Mouse (Mus musculus) monocyte, adult 5-6 weeks (primary cell): ENCODE measurements around the gene Atf1. TPM values are rescaled to one million over a fixed set of nuclear protein-coding genes. Genes with fewer than 3 reads are reported as not detected.
A peak's percentile ranks its signal among the peaks of the same experiment; 100 is the strongest.

ENCODE experiments used
- ATAC-seq: fragments of 153-309, 156-312 bp; replicated peaks from 2 replicates; pipeline ENCODE4 v1.8.0; 2017; ENCODE audit warnings: mild to moderate bottlenecking; ENCODE audit not compliant: low TSS enrichment, insufficient number of reproducible peaks, severe bottlenecking, poor library complexity, low FRiP score
- total RNA-seq: library from RNA; stranded (forward); fragments of 200-1000, 200-491, 200-594 nt; gene quantifications from 3 replicates; pipeline ENCODE4 v1.2.3, GENCODE M21; 2017

Gene Atf1
- total RNA-seq, 1 experiment from 2014 or later, result 81.7 TPM

- no peak for ATAC-seq
These were observed 63.2 kb downstream of the Atf1 start for GRCm38 (mm10) chr15:100290858-100291257.

- ATAC-seq, result no peak
These were observed 64.7 kb downstream of the Atf1 start for GRCm38 (mm10) chr15:100292326-100292725.

DNA sequence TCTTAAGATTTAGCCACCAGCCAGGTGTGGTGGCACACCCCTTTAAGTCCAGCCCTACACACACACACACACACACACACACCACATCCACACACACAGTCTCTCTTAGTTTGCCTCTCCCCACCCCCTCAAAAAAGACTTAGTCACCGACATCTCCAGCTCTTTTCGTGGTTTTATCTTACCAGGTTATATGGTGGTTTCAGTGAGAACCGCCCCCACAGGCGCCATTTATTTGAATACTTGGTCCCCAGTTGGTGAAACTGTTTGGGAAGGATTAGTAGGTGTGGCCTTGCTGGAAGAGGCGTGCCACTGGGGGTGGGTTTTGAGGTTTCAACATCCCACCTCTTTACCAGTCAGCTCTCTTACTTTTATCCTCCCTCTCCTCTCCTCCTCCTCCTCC, 70.2 kb downstream of the Atf1 start:
- ATAC-seq, result no peak

DNA sequence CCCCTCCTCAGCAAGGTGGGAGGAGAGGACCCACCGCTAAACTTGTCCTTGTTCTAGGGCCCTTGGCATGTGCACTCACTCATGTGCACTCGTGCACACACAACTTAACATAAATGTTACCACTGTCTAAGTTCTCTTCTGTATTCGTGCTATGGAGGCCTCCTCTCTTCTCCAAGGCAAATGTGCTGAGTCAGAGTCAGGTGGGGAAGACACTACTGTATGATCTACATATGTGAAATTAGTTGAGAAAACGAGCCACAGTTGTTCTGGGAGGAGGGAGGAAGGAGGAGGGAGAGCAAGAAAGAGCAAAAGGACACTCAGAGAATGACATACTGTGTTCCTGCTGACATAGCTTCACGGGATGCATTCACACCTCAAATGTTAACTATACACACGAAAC, 72.9 kb downstream of the Atf1 start:
- ATAC-seq, result no peak

GRCm38 (mm10) chr15:100301556-100301955, 73.9 kb downstream of the Atf1 start:
- ATAC-seq, result no peak

DNA sequence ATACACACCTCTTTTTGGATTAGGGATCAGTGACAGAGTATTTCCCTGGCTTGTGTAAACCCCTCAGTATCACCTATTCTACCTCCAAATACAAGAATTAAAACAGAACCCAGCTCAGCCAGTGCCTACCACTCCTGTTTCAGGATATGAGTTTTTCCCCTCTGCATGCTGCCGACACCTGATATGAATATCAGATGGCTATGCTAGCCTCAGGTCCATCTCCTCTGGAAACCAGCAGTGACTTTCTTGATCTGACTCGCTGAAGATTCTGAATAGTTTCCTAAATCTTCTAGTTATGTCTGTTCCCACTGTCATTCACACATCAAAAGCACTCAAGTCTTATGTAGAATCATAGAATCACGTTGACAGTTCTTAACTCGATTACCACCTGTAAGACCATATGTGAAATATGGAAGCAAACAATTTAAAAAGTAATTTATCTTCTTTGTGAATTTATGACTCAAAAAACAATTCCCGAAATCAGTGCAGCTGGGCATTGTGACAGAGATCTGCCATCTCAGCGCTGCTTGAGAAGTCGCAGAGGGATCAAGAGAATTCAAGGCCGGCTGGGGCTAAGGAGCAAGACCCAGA, 75.9 kb downstream of the Atf1 start:
- ATAC-seq, result no peak

DNA sequence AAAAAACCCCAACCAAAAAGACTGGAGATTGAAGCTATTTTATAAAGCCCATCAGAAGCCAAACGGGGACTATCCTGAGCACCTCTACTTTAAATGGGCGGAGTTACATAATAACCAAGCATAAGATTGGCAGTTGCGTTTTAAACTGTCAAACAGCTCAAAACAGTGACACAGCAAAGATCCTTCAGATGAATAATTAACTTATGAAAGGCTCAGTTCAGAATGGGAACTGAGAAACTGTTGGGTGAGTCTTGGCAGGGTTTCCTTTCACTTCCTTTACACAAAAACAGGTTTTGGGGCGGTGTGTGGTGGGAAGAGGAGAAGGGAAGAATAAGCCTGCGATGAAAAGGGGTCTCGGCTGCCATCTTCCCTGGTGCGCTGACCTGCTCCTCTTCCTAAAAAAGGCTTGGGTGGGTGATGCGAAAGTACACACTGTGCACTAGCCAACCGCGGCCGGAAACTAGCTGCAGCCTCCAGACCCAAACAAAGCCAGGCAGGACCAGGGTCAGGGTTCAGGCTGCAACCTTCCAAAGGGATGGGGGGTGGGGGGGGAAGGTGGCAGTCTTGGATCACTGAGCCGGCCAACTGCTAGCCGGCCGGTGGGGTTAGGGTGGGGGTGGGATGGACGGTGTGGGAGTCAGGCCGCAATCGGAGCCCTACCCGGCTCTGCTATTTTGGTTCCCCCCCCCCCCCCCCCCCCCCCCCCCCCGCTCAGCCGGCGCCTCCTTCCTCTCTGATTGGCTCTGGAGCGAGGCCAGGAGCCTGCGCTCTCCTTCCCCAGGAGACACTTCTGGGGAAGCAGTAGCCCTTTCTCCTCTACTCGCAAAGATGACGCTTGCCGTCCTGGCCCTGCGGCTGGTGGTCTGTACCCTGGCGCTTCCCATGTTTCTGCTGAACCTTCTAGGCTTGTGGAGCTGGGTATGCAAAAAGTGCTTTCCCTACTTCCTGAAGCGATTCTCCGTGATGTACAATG, 76.7 kb downstream of the Atf1 start, which contains the start of gene Mettl7a1:
TSS of gene Mettl7a1 (plus strand) at position 122 of the 973 bp plus-strand sequence.
- peak; percentile 78 for ATAC-seq

DNA sequence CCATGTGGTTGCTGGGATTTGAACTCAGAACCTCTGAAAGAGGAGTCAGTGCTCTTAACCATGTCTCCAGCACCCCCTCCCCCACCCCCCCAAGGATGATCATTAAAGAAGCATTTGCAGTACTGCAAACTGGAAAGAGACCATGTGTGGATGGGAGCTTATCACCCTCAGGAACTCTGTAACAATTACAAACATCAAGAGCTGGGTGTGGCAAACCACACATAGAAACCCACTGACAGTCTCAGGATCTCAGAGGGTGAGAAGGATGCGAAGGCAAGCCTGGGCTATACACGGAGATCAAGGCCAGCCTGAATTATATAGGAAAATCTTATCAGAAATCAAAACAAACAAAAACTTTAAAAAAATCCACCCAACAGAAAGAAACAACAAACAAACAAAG, 78.6 kb downstream of the Atf1 start:
- no peak for ATAC-seq

DNA sequence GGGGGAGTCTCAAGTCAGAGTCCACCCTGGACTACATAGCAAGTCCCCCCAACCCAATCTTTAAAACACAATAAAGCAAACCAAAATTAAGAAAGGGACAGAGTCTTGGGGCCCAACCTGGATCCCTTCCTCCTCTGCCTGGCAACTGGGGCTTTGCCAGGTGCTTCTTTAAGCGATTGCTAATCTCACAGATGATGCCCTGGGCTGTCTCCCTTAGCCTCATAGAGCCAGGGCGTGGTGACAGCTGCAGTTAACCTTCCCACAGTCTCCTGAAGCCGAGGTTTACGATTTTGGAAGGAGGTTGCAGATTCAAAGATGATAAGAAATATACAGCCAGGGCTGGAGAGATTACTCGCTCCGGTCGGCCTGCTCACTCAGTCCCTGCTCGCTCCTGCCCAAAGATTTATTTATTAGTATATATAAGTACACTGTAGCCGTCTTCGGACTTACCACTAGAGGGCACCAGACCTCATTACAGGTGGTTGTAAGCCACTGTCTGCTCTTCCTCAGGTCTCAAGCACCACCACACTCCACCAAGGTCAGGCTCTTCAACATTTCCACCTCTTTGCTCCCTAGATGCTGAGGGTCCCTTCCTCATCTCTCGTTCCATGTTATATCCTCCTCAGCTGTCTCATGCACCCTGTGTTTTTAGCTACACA, 79.9 kb downstream of the Atf1 start:
- peak; percentile 57 for ATAC-seq

Other genes starting within 250 kb of the Atf1 start
- gene Dip2b, start 189.2 kb upstream of the Atf1 start, total RNA-seq, result 11.9 to 22.4 TPM (median 12.8 TPM) in 3 replicates
- gene Tmprss12, start 53.0 kb downstream of the Atf1 start, total RNA-seq, result not detected in 3 replicates
- 53.6 to 87.9 TPM (median 82.4 TPM) in 3 replicates for gene Mettl7a1, start 76.3 kb downstream of the Atf1 start, total RNA-seq
- not detected in 3 replicates for gene Mettl7a3, start 107.1 kb downstream of the Atf1 start, total RNA-seq
- not detected in 3 replicates for gene Methig1, start 125.3 kb downstream of the Atf1 start, total RNA-seq
- not detected in 3 replicates for gene Mettl7a2, start 125.4 kb downstream of the Atf1 start, total RNA-seq
- not detected in 3 replicates for gene Higd1c, start 136.7 kb downstream of the Atf1 start, total RNA-seq
- gene Gm5475, start 194.3 kb downstream of the Atf1 start, total RNA-seq, result 0.49 TPM in 1 of 3 replicates, not detected in the others
- 5.1 to 17.3 TPM (median 9.7 TPM) in 3 replicates for gene Slc11a2, start 197.3 kb downstream of the Atf1 start, total RNA-seq
- 12.8 to 20.7 TPM (median 13.0 TPM) in 3 replicates for gene Letmd1, start 241.2 kb downstream of the Atf1 start, total RNA-seq